Mouse (Mus musculus) erythroblast, embryonic 14.5 days (primary cell): ENCODE data around the gene Fut1.

Experiments
- GATA1 ChIP-seq: IDR thresholded peaks from 2 replicates; pipeline ENCODE4 v1.6.1; 2012; ENCODE audit warnings: low read length, inconsistent platforms, mixed read lengths
- TAL1 ChIP-seq: IDR thresholded peaks from 3 replicates; pipeline ENCODE4 v1.6.1; 2012; ENCODE audit warnings: low read length, inconsistent platforms, mixed read lengths

DNA sequence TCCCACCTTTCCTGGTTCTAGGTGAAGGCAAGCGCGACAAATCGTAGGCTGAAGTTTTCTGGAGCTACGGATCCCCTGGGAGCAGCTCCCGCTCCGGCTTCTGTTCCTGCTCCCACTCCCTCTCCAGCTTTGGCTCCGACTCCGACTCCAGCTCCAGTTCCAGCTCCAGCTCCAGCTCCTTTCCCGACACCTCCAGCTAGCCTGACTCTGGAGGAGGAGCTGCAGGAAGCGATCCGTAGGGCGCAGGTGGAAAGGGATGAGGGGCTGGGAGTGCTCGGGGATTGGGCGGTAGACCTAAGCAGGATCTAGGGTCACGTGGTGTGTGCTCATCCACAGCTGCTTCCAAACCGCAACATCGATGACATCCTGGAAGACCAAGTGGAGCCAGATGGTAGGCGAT is 27.1 kb downstream of the Fut1 start:
- no peak for TF ChIP-seq TAL1
- TF ChIP-seq GATA1: no peak
